Mouse (Mus musculus) G1E (cell line): ENCODE data around the gene Dnajb4.
"Not testable (repeated sequence)": the region's sequence is repeated elsewhere in the genome, so short reads cannot be mapped to it uniquely, and the experiment has no call there.

Experiments used
- CTCF ChIP-seq: IDR thresholded peaks from 2 replicates; pipeline ENCODE4 v1.5.1; 2012; ENCODE audit warnings: low read depth, low read length, inconsistent platforms, mixed read lengths
- GATA1 ChIP-seq: IDR thresholded peaks from 2 replicates; pipeline ENCODE4 v1.6.1; 2012; ENCODE audit warnings: borderline replicate concordance, low read length, inconsistent platforms, mixed read lengths
- POLR2AphosphoS5 ChIP-seq: IDR thresholded peaks from 2 replicates; pipeline ENCODE4 v1.6.1; 2012; ENCODE audit warnings: low read depth, low read length, inconsistent platforms; ENCODE audit not compliant: insufficient replicate concordance
- TAL1 ChIP-seq: conservative IDR thresholded peaks from 2 replicates; pipeline ENCODE4 v1.6.1; 2012; ENCODE audit warnings: low read depth, low read length, inconsistent platforms, mixed read lengths

- not testable (repeated sequence) for TF ChIP-seq CTCF, GATA1, TAL1, POLR2AphosphoS5
Measured at GRCm38 (mm10) chr3:152129426-152129825, 80.7 kb downstream of the Dnajb4 start.
